ENCODE assay signal across 7 mouse cellular contexts in the genomic region with DNA sequence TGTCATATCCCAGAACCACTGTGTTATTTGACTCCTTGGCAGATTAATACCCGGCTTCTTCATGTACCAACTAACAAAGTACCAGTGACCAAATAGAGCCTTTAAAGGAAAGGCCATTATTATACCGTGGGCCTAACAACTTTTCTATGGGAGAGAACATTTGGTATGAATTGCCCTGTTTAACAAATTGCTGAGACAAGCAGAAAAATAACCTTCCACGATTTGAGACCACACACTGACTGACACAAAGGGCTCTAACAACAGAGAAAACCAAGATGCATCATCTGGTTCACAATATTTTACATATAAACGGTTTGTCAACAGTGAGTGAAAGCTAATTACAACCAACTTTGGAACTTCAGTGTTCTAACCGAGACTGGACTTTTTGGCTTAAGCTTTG. TPM values are rescaled to one million over a fixed set of nuclear protein-coding genes. Genes with fewer than 3 reads are reported as not detected.
DNase-seq lines count a peak whose midpoint lies in the region; ATAC-seq and TF ChIP-seq lines count a peak whose summit lies in the region.

No protein-coding gene starts in this region.

- no peaks in the 10 kb centered on the region for H3K9me3 ChIP-seq in lung, embryonic 15.5 days
- H3K9me3 ChIP-seq in embryonic facial prominence, embryonic 14.5 days (ENCODE audit: control insufficient read depth, low read length): no peaks in the 10 kb centered on the region
- no peaks in the 10 kb centered on the region for H3K9me3 ChIP-seq in intestine, postnatal 0 days (ENCODE audit: control insufficient read depth)

- no peak overlapping the region for H3K27ac ChIP-seq in lung, embryonic 15.5 days
- H3K27ac ChIP-seq in embryonic facial prominence, embryonic 14.5 days (replicated peaks; ENCODE audit: low read depth, low read length): peak overlapping the region; percentile 77
- no peak overlapping the region for H3K27ac ChIP-seq in intestine, postnatal 0 days (ENCODE audit: low read depth, low read length)
- no peak overlapping the region for H3K27ac ChIP-seq in small intestine, adult 2 months (ENCODE audit: insufficient read depth, low read depth, low read length)

- H3K4me3 ChIP-seq in lung, embryonic 15.5 days: peak overlapping the region; percentile 86
- peak overlapping the region; percentile 85 for H3K4me3 ChIP-seq in embryonic facial prominence, embryonic 14.5 days (ENCODE audit: low read depth, low read length)
- H3K4me3 ChIP-seq in intestine, postnatal 0 days (ENCODE audit: low read depth, low read length): peak overlapping the region; percentile 97
- H3K4me3 ChIP-seq in small intestine, adult 2 months (ENCODE audit: low read depth, low read length): peak overlapping the region; percentile 97; the same call in 1 of the 2 replicates

- WGBS in lung, embryonic 15.5 days: 13% methylated on average over 5 of the region's 5 CpGs
- WGBS in embryonic facial prominence, embryonic 14.5 days: 13% methylated on average over 5 of the region's 5 CpGs
- WGBS in intestine, postnatal 0 days: 17% methylated on average over 5 of the region's 5 CpGs
- 8% methylated on average over 5 of the region's 5 CpGs for WGBS in small intestine, adult 2 months

- TF ChIP-seq CTCF in intestine, postnatal 0 days (IDR thresholded peaks at IDR 0.05; ENCODE audit: low read depth): no peak
- no peak for TF ChIP-seq CTCF in small intestine, adult 2 months (IDR thresholded peaks at IDR 0.05; ENCODE audit: extremely low read depth, insufficient read length, insufficient replicate concordance, low read depth, low read length)

- no peak for DNase-seq in lung, postnatal 25 days (ENCODE audit: low spot score)
- peak; percentile 5 for DNase-seq in embryonic facial prominence, embryonic 14.5 days (ENCODE audit: low spot score)
- DNase-seq in cerebellum, adult 11-12 months: no peak
- DNase-seq in left cerebral cortex, postnatal 36 days (ENCODE audit: low spot score in 2 of 2): no peak

- H3K9ac ChIP-seq in lung, embryonic 15.5 days: peak overlapping the region; percentile 96
- peak overlapping the region; percentile 98 for H3K9ac ChIP-seq in embryonic facial prominence, embryonic 14.5 days (ENCODE audit: low read depth, low read length)
- peak overlapping the region; percentile 94 for H3K9ac ChIP-seq in intestine, postnatal 0 days (ENCODE audit: low read depth, low read length)

- no peak for TF ChIP-seq POLR2A in small intestine, adult 2 months (IDR thresholded peaks at IDR 0.05; ENCODE audit: low read depth, low read length)

- ATAC-seq in lung, embryonic 15.5 days (ENCODE audit: borderline replicate concordance, extremely low read depth, low FRiP score, low TSS enrichment): no peak
- no peak for ATAC-seq in embryonic facial prominence, embryonic 14.5 days (ENCODE audit: low read depth)
- no peak for ATAC-seq in intestine, postnatal 0 days

- peaks cover 9% of the 10 kb centered on the region for H3K4me1 ChIP-seq in lung, embryonic 15.5 days
- peaks cover 3% of the 10 kb centered on the region; the same call in 1 of the 2 replicates for H3K4me1 ChIP-seq in embryonic facial prominence, embryonic 14.5 days (ENCODE audit: control insufficient read depth, insufficient read depth, low read length)
- H3K4me1 ChIP-seq in intestine, postnatal 0 days (replicated peaks; ENCODE audit: control insufficient read depth, insufficient read depth, low read length): no peaks in the 10 kb centered on the region
- H3K4me1 ChIP-seq in small intestine, adult 2 months (ENCODE audit: control insufficient read depth, insufficient read depth, insufficient read length, low read length): no peaks in the 10 kb centered on the region

- intact Hi-C loops in left cerebral cortex, postnatal 36 days (cut with DNase I): loop anchor here (5.0 kb wide), 1 partner anchor 36 kb away; no protein-coding TSS in a partner anchor

- H3K27me3 ChIP-seq in lung, embryonic 15.5 days: no peaks in the 10 kb centered on the region
- H3K27me3 ChIP-seq in embryonic facial prominence, embryonic 14.5 days (replicated peaks; ENCODE audit: control insufficient read depth, insufficient read depth, low read length): no peaks in the 10 kb centered on the region
- H3K27me3 ChIP-seq in intestine, postnatal 0 days (replicated peaks; ENCODE audit: control insufficient read depth, insufficient read depth, low read length): no peaks in the 10 kb centered on the region
- no peaks in the 10 kb centered on the region for H3K27me3 ChIP-seq in small intestine, adult 2 months (ENCODE audit: control insufficient read depth, insufficient read depth, low read length)

- 0 out of 2 replicates have a peak, but pooled peaks cover 6% of the 10 kb centered on the region for H3K36me3 ChIP-seq in lung, embryonic 15.5 days
- H3K36me3 ChIP-seq in embryonic facial prominence, embryonic 14.5 days (ENCODE audit: control insufficient read depth, insufficient read depth, low read length): peaks cover 13% of the 10 kb centered on the region
- peaks cover 6% of the 10 kb centered on the region for H3K36me3 ChIP-seq in intestine, postnatal 0 days (ENCODE audit: control insufficient read depth, insufficient read depth)
- peaks cover 5% of the 10 kb centered on the region for H3K36me3 ChIP-seq in small intestine, adult 2 months (ENCODE audit: control insufficient read depth, insufficient read depth, low read length)

- H3K4me2 ChIP-seq in lung, embryonic 15.5 days: peak overlapping the region; percentile 71
- H3K4me2 ChIP-seq in embryonic facial prominence, embryonic 14.5 days (ENCODE audit: low read depth, low read length): peak overlapping the region; percentile 84
- H3K4me2 ChIP-seq in intestine, postnatal 0 days (replicated peaks; ENCODE audit: low read depth): peak overlapping the region; percentile 74

RNA-seq across cellular contexts. Expression of gene Ei24, which starts 1.0 kb away (rescaled TPM):
- polyA plus RNA-seq in lung, embryonic 15.5 days (2015; fragmentation: Nextera tagmentation; extraction: Ambion mirVana): 102 and 106 TPM in 2 replicates
- polyA plus RNA-seq in embryonic facial prominence, embryonic 14.5 days (2014; fragmentation: Nextera tagmentation; extraction: Ambion mirVana): 51.5 and 60.7 TPM in 2 replicates
- polyA plus RNA-seq in intestine, postnatal 0 days (2015; fragmentation: Nextera tagmentation; extraction: Ambion mirVana): 60.8 and 61.6 TPM in 2 replicates
- 19.0 and 50.7 TPM in 2 replicates for polyA plus RNA-seq in small intestine, adult 2 months (2012; rRNA removed)
- 100 to 1,000 TPM; 116 to 120 TPM for total RNA-seq in left cerebral cortex, postnatal 36 days (2021)

RNA-seq across cellular contexts. Expression of gene Fez1, which starts 25.4 kb away (rescaled TPM):
- 3.1 and 3.8 TPM in 2 replicates for polyA plus RNA-seq in lung, embryonic 15.5 days (2015; fragmentation: Nextera tagmentation; extraction: Ambion mirVana)
- polyA plus RNA-seq in embryonic facial prominence, embryonic 14.5 days (2014; fragmentation: Nextera tagmentation; extraction: Ambion mirVana): 47.7 and 54.8 TPM in 2 replicates
- polyA plus RNA-seq in intestine, postnatal 0 days (2015; fragmentation: Nextera tagmentation; extraction: Ambion mirVana): 9.6 and 10.3 TPM in 2 replicates
- polyA plus RNA-seq in small intestine, adult 2 months (2012; rRNA removed): 0.20 and 0.30 TPM in 2 replicates
- 100 to 1,000 TPM; 265 to 298 TPM for total RNA-seq in left cerebral cortex, postnatal 36 days (2021)

RNA-seq across cellular contexts. Expression of gene Stt3a, which starts 28.7 kb away (rescaled TPM):
- polyA plus RNA-seq in lung, embryonic 15.5 days (2015; fragmentation: Nextera tagmentation; extraction: Ambion mirVana): 280 and 282 TPM in 2 replicates
- polyA plus RNA-seq in embryonic facial prominence, embryonic 14.5 days (2014; fragmentation: Nextera tagmentation; extraction: Ambion mirVana): 249 and 264 TPM in 2 replicates
- 166 and 179 TPM in 2 replicates for polyA plus RNA-seq in intestine, postnatal 0 days (2015; fragmentation: Nextera tagmentation; extraction: Ambion mirVana)
- 37.7 and 73.2 TPM in 2 replicates for polyA plus RNA-seq in small intestine, adult 2 months (2012; rRNA removed)
- total RNA-seq in left cerebral cortex, postnatal 36 days (2021): 10 to 100 TPM; 62.9 to 70.7 TPM
